Mouse (Mus musculus): ENCODE results near the gene Gm21981. TPM values are rescaled to one million over a fixed set of nuclear protein-coding genes. Genes with fewer than 3 reads are reported as not detected.
A peak's percentile ranks its signal among the peaks of the same experiment; 100 is the strongest.

Gm21981 gene
- polyA plus RNA-seq, 1 experiment from 2014 or later, result 7.7 TPM

- Histone ChIP-seq H3K27ac (ENCODE audit: low read depth, low read length) (no peak overlapping the region), H3K4me3 (ENCODE audit: low read depth, low read length) (no peak overlapping the region), H3K27me3 (ENCODE audit: control insufficient read depth, insufficient read depth, low read length) (no peaks in the 10 kb centered on the region), H3K36me3 (ENCODE audit: control insufficient read depth, insufficient read depth, low read length) (peaks cover 27% of the 10 kb centered on the region), H3K4me1 (ENCODE audit: control insufficient read depth, insufficient read depth, low read length) (peaks cover 8% of the 10 kb centered on the region), H3K4me2 (ENCODE audit: low read depth, low read length) (no peak overlapping the region), H3K9ac (replicated peaks; ENCODE audit: low read depth, low read length) (no peak overlapping the region), H3K9me3 (ENCODE audit: control insufficient read depth, low read length) (no peaks in the 10 kb centered on the region)
- no peak for ATAC-seq (ENCODE audit: low read depth)
- WGBS, result 86% methylated on average over 4 of the region's 4 CpGs
Observed at GRCm38 (mm10) chr17:47682836-47683235, 11.4 kb downstream of the Gm21981 start.

GRCm38 (mm10) chr17:47678702-47679101, 15.6 kb downstream of the Gm21981 start:
- WGBS, result 87% methylated on average over 5 of the region's 5 CpGs

GRCm38 (mm10) chr17:47678238-47678637, 16.0 kb downstream of the Gm21981 start:
- Histone ChIP-seq H3K27me3 (ENCODE audit: control insufficient read depth, insufficient read depth, low read length) (no peaks in the 10 kb centered on the region), H3K4me3 (ENCODE audit: low read depth, low read length) (no peak overlapping the region), H3K27ac (ENCODE audit: low read depth, low read length) (no peak overlapping the region), H3K9ac (replicated peaks; ENCODE audit: low read depth, low read length) (no peak overlapping the region), H3K9me3 (ENCODE audit: control insufficient read depth, low read length) (no peaks in the 10 kb centered on the region), H3K4me2 (ENCODE audit: low read depth, low read length) (no peak overlapping the region), H3K36me3 (ENCODE audit: control insufficient read depth, insufficient read depth, low read length) (peaks cover 27% of the 10 kb centered on the region), H3K4me1 (ENCODE audit: control insufficient read depth, insufficient read depth, low read length) (no peaks in the 10 kb centered on the region; the same call in 1 of the 2 replicates)
- no peak for ATAC-seq (ENCODE audit: low read depth)
- 90% methylated on average over 5 of the region's 5 CpGs for WGBS

More at GRCm38 (mm10) chr17:47678702-47679101, 15.6 kb downstream of the Gm21981 start:
- H3K9me3 ChIP-seq (ENCODE audit: control insufficient read depth, low read length), result no peaks in the 10 kb centered on the region
- no peaks in the 10 kb centered on the region for H3K27me3 ChIP-seq (ENCODE audit: control insufficient read depth, insufficient read depth, low read length)
- H3K27ac ChIP-seq (ENCODE audit: low read depth, low read length), result no peak overlapping the region
- H3K4me1 ChIP-seq (ENCODE audit: control insufficient read depth, insufficient read depth, low read length), result no peaks in the 10 kb centered on the region
- no peak overlapping the region for H3K4me2 ChIP-seq (ENCODE audit: low read depth, low read length)
- peaks cover 27% of the 10 kb centered on the region for H3K36me3 ChIP-seq (ENCODE audit: control insufficient read depth, insufficient read depth, low read length)
- no peak overlapping the region for H3K9ac ChIP-seq (replicated peaks; ENCODE audit: low read depth, low read length)
- ATAC-seq (ENCODE audit: low read depth), result no peak
- no peak overlapping the region for H3K4me3 ChIP-seq (ENCODE audit: low read depth, low read length)

GRCm38 (mm10) chr17:47676581-47676980, 17.7 kb downstream of the Gm21981 start:
- Histone ChIP-seq H3K27me3 (ENCODE audit: control insufficient read depth, insufficient read depth, low read length) (no peaks in the 10 kb centered on the region), H3K4me2 (ENCODE audit: low read depth, low read length) (no peak overlapping the region), H3K27ac (ENCODE audit: low read depth, low read length) (no peak overlapping the region), H3K36me3 (ENCODE audit: control insufficient read depth, insufficient read depth, low read length) (peaks cover 20% of the 10 kb centered on the region), H3K9ac (replicated peaks; ENCODE audit: low read depth, low read length) (no peak overlapping the region), H3K4me1 (ENCODE audit: control insufficient read depth, insufficient read depth, low read length) (peaks cover 13% of the 10 kb centered on the region), H3K9me3 (ENCODE audit: control insufficient read depth, low read length) (no peaks in the 10 kb centered on the region), H3K4me3 (ENCODE audit: low read depth, low read length) (no peak overlapping the region)
- 0 out of 2 replicates have a peak, but pooled peaks have one; percentile 22 for ATAC-seq (ENCODE audit: low read depth)
- 19% methylated on average over 9 of the region's 9 CpGs for WGBS

GRCm38 (mm10) chr17:47672311-47673111, 21.7 kb downstream of the Gm21981 start:
- H3K4me1 ChIP-seq (ENCODE audit: control insufficient read depth, insufficient read depth, low read length), result peaks cover 13% of the 10 kb centered on the region
- peak; percentile 74 for ATAC-seq (ENCODE audit: low read depth)
- no peaks in the 10 kb centered on the region for H3K9me3 ChIP-seq (ENCODE audit: control insufficient read depth, low read length)
- H3K4me2 ChIP-seq (ENCODE audit: low read depth, low read length), result peak overlapping the region; percentile 71
- H3K4me3 ChIP-seq (ENCODE audit: low read depth, low read length), result peak overlapping the region; percentile 28
- H3K36me3 ChIP-seq (ENCODE audit: control insufficient read depth, insufficient read depth, low read length), result peaks cover 2% of the 10 kb centered on the region; the same call in 1 of the 2 replicates
- WGBS, result 5% methylated on average over 47 of the region's 68 CpGs
- H3K27me3 ChIP-seq (ENCODE audit: control insufficient read depth, insufficient read depth, low read length), result no peaks in the 10 kb centered on the region
- H3K9ac ChIP-seq (replicated peaks; ENCODE audit: low read depth, low read length), result peak overlapping the region; percentile 44
- H3K27ac ChIP-seq (ENCODE audit: low read depth, low read length), result 0 out of 2 replicates have a peak overlapping the region, but pooled peaks have one; percentile 34

GRCm38 (mm10) chr17:47671988-47672310, 22.3 kb downstream of the Gm21981 start:
- H3K36me3 ChIP-seq (ENCODE audit: control insufficient read depth, insufficient read depth, low read length), result peaks cover 2% of the 10 kb centered on the region
- peaks cover 13% of the 10 kb centered on the region for H3K4me1 ChIP-seq (ENCODE audit: control insufficient read depth, insufficient read depth, low read length)
- H3K27ac ChIP-seq (ENCODE audit: low read depth, low read length), result 0 out of 2 replicates have a peak overlapping the region, but pooled peaks have one; percentile 34
- H3K4me2 ChIP-seq (ENCODE audit: low read depth, low read length), result peak overlapping the region; percentile 71
- 8% methylated on average over 14 of the region's 14 CpGs for WGBS
- H3K4me3 ChIP-seq (ENCODE audit: low read depth, low read length), result peak overlapping the region; percentile 28
- H3K9ac ChIP-seq (replicated peaks; ENCODE audit: low read depth, low read length), result peak overlapping the region; percentile 44
- H3K9me3 ChIP-seq (ENCODE audit: control insufficient read depth, low read length), result no peaks in the 10 kb centered on the region
- ATAC-seq (ENCODE audit: low read depth), result peak; percentile 57; the same call in 1 of the 2 replicates
- no peaks in the 10 kb centered on the region for H3K27me3 ChIP-seq (ENCODE audit: control insufficient read depth, insufficient read depth, low read length)

- Histone ChIP-seq H3K4me3 (ENCODE audit: low read depth, low read length) (no peak overlapping the region), H3K4me2 (ENCODE audit: low read depth, low read length) (no peak overlapping the region), H3K36me3 (ENCODE audit: control insufficient read depth, insufficient read depth, low read length) (no peaks in the 10 kb centered on the region; the same call in 1 of the 2 replicates), H3K27me3 (ENCODE audit: control insufficient read depth, insufficient read depth, low read length) (no peaks in the 10 kb centered on the region), H3K27ac (ENCODE audit: low read depth, low read length) (no peak overlapping the region), H3K9me3 (ENCODE audit: control insufficient read depth, low read length) (no peaks in the 10 kb centered on the region), H3K4me1 (ENCODE audit: control insufficient read depth, insufficient read depth, low read length) (peaks cover 13% of the 10 kb centered on the region), H3K9ac (replicated peaks; ENCODE audit: low read depth, low read length) (no peak overlapping the region)
- 51% methylated on average over 4 of the region's 4 CpGs for WGBS
- ATAC-seq (ENCODE audit: low read depth), result no peak
Observed at GRCm38 (mm10) chr17:47669166-47669565, 25.1 kb downstream of the Gm21981 start.

GRCm38 (mm10) chr17:47664474-47664873, 29.8 kb downstream of the Gm21981 start:
- Histone ChIP-seq H3K27ac (ENCODE audit: low read depth, low read length) (no peak overlapping the region), H3K9me3 (ENCODE audit: control insufficient read depth, low read length) (no peaks in the 10 kb centered on the region), H3K27me3 (ENCODE audit: control insufficient read depth, insufficient read depth, low read length) (no peaks in the 10 kb centered on the region), H3K36me3 (ENCODE audit: control insufficient read depth, insufficient read depth, low read length) (no peaks in the 10 kb centered on the region; the same call in 1 of the 2 replicates), H3K4me1 (ENCODE audit: control insufficient read depth, insufficient read depth, low read length) (no peaks in the 10 kb centered on the region), H3K4me3 (ENCODE audit: low read depth, low read length) (no peak overlapping the region), H3K4me2 (ENCODE audit: low read depth, low read length) (no peak overlapping the region), H3K9ac (replicated peaks; ENCODE audit: low read depth, low read length) (no peak overlapping the region)
- no peak for ATAC-seq (ENCODE audit: low read depth)
- 89% methylated on average over 7 of the region's 7 CpGs for WGBS

GRCm38 (mm10) chr17:47663009-47663713, 31.1 kb downstream of the Gm21981 start:
- peak; percentile 85 for ATAC-seq (ENCODE audit: low read depth)
- H3K4me3 ChIP-seq (ENCODE audit: low read depth, low read length), result no peak overlapping the region
- 21% methylated on average over 9 of the region's 9 CpGs for WGBS
- no peaks in the 10 kb centered on the region for H3K9me3 ChIP-seq (ENCODE audit: control insufficient read depth, low read length)
- H3K27me3 ChIP-seq (ENCODE audit: control insufficient read depth, insufficient read depth, low read length), result no peaks in the 10 kb centered on the region
- H3K27ac ChIP-seq (ENCODE audit: low read depth, low read length), result no peak overlapping the region
- no peak overlapping the region for H3K4me2 ChIP-seq (ENCODE audit: low read depth, low read length)
- no peaks in the 10 kb centered on the region for H3K4me1 ChIP-seq (ENCODE audit: control insufficient read depth, insufficient read depth, low read length)
- H3K36me3 ChIP-seq (ENCODE audit: control insufficient read depth, insufficient read depth, low read length), result no peaks in the 10 kb centered on the region; the same call in 1 of the 2 replicates
- H3K9ac ChIP-seq (replicated peaks; ENCODE audit: low read depth, low read length), result no peak overlapping the region
